Mouse (Mus musculus): ENCODE measurements at regions not wholly inside any gene's neighbourhood (a gene's known extent, or its start where the extent isn't known, plus 50 kb on each side); places are given as distances from the start of the nearest gene placed in this dataset.

DNA sequence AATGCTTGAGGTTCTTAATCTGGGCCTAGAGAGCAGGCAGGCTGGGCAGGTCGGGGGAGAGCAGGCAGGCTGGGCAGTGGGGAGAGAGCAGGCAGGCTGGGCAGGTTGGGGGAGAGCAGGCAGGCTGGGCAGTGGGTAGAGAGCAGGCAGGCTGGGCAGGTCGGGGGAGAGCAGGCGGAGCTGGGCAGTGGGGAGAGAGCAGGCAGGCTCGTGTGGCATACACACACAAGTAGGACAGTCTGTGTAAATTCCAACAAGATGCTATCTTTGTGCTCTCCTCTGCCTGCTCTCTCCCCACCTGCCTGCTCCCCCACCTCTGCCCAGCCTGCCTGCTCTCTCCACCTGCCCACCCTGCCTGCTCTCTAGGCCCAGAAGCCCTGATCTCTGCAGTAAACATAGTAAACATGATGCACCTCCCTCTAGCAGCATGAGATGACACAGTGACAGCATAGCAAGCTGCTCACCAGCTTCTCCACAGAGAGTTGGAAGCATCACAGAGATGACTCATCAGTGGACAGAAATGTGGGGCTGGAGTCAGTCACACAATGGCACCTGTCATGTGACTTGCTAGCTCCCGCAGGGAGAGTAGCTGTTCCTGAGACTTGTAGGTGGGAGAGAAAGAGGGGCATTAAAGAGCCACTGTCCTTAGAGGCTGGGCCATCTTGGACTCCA, 166.3 kb upstream of the Rpl38 start:
- TF ChIP-seq CTCF (IDR thresholded peaks at IDR 0.05; ENCODE audit: low read depth, low read length) (no peak), GATA1 (IDR thresholded peaks at IDR 0.05; ENCODE audit: borderline replicate concordance, low read length) (no peak), TAL1 (conservative IDR thresholded peaks at IDR 0.05; ENCODE audit: low read depth, low read length) (no peak), GATA2 (IDR thresholded peaks at IDR 0.05; ENCODE audit: borderline replicate concordance, low read depth, low read length) (no peak)

All from G1E (cell line).